Mouse (Mus musculus): Measurements from ENCODE around the gene D630003M21Rik.

D630003M21Rik gene

GRCm38 (mm10) chr2:158194945-158195640 is 33.9 kb downstream of the D630003M21Rik start:
- DNase-seq (ENCODE audit: low spot score) = no peak

GRCm38 (mm10) chr2:158193611-158194336 is 35.2 kb downstream of the D630003M21Rik start:
- no peak for DNase-seq (ENCODE audit: low spot score)

GRCm38 (mm10) chr2:158191098-158191497 is 37.9 kb downstream of the D630003M21Rik start:
- peak; percentile 50 for DNase-seq (ENCODE audit: low spot score)

- DNase-seq (ENCODE audit: low spot score) = no peak
Observed at GRCm38 (mm10) chr2:158189451-158189850, 39.6 kb downstream of the D630003M21Rik start.

GRCm38 (mm10) chr2:158186206-158186871 is 42.7 kb downstream of the D630003M21Rik start:
- DNase-seq (ENCODE audit: low spot score) = no peak

GRCm38 (mm10) chr2:158183266-158183665 is 45.8 kb downstream of the D630003M21Rik start:
- no peak for DNase-seq (ENCODE audit: low spot score)

GRCm38 (mm10) chr2:158181932-158182331 is 47.1 kb downstream of the D630003M21Rik start:
- DNase-seq (ENCODE audit: low spot score) = no peak

- DNase-seq (ENCODE audit: low spot score) = no peak
Observed at GRCm38 (mm10) chr2:158180797-158181196, 48.2 kb downstream of the D630003M21Rik start.

GRCm38 (mm10) chr2:158179370-158180111 is 49.5 kb downstream of the D630003M21Rik start:
- DNase-seq (ENCODE audit: low spot score) = no peak

GRCm38 (mm10) chr2:158178696-158179369 is 50.2 kb downstream of the D630003M21Rik start:
- peak; percentile 69 for DNase-seq (ENCODE audit: low spot score)

GRCm38 (mm10) chr2:158178139-158178538 is 50.9 kb downstream of the D630003M21Rik start:
- no peak for DNase-seq (ENCODE audit: low spot score)

GRCm38 (mm10) chr2:158177574-158177973 is 51.4 kb downstream of the D630003M21Rik start:
- no peak for DNase-seq (ENCODE audit: low spot score)

GRCm38 (mm10) chr2:158176763-158177162 is 52.3 kb downstream of the D630003M21Rik start:
- no peak for DNase-seq (ENCODE audit: low spot score)

GRCm38 (mm10) chr2:158175433-158175832 is 53.6 kb downstream of the D630003M21Rik start:
- DNase-seq (ENCODE audit: low spot score) = no peak

GRCm38 (mm10) chr2:158174958-158175357 is 54.1 kb downstream of the D630003M21Rik start:
- no peak for DNase-seq (ENCODE audit: low spot score)

- DNase-seq (ENCODE audit: low spot score) = no peak
Observed at GRCm38 (mm10) chr2:158174438-158174837, 54.6 kb downstream of the D630003M21Rik start.

GRCm38 (mm10) chr2:158170394-158170793 is 58.6 kb downstream of the D630003M21Rik start:
- DNase-seq (ENCODE audit: low spot score) = no peak

GRCm38 (mm10) chr2:158169771-158170170 is 59.3 kb downstream of the D630003M21Rik start:
- DNase-seq (ENCODE audit: low spot score) = no peak

GRCm38 (mm10) chr2:158169351-158169750 is 59.7 kb downstream of the D630003M21Rik start:
- DNase-seq (ENCODE audit: low spot score) = no peak

GRCm38 (mm10) chr2:158168741-158169211 is 60.2 kb downstream of the D630003M21Rik start:
- DNase-seq (ENCODE audit: low spot score) = no peak

- DNase-seq (ENCODE audit: low spot score) = no peak
Observed at GRCm38 (mm10) chr2:158167496-158168205, 61.4 kb downstream of the D630003M21Rik start.

All from ovary, adult 18-20 months (tissue).